In genomic region chr5:148404548-148404947, GRCm38 (mm10) we compare ENCODE assay signal across 13 mouse cellular contexts.
"Had no signal": no experiment of that assay in that cellular context is flagged by ENCODE, and none has a peak within 500 bp of the region (broad histone marks: within the 10 kb centered on the region; RNA-seq: fewer than 3 reads in every experiment).

No protein-coding gene starts in this region.

- DNase-seq: kidney, adult 8-10 months; kidney, postnatal 10 days; kidney, postnatal 36 days; layer of hippocampus, postnatal 36 days; liver, embryonic 13.5 days; lung, adult 2 months; right cerebral cortex, adult 18-20 months; right cerebral cortex, postnatal 25 days; thymus, adult 2 months; thymus, postnatal 14 days; thymus, postnatal 4 days had no signal

- ATAC-seq: midbrain, embryonic 13.5 days; midbrain, embryonic 16.5 days had no signal
